Mouse (Mus musculus): ENCODE data around the gene Fktn. TPM values are rescaled to one million over a fixed set of nuclear protein-coding genes. Genes with fewer than 3 reads are reported as not detected.

The Fktn gene
- polyA plus RNA-seq, 1 experiment from 2014 or later: 7.3 TPM

GRCm38 (mm10) chr4:53710555-53711328 lies 3.1 kb upstream of the Fktn start:
- Histone ChIP-seq H3K9me3 (ENCODE audit: control insufficient read depth, low read length) (no peaks in the 10 kb centered on the region), H3K27ac (replicated peaks) (no peak overlapping the region), H3K36me3 (ENCODE audit: control insufficient read depth, insufficient read depth, low read length) (no peaks in the 10 kb centered on the region), H3K27me3 (ENCODE audit: control insufficient read depth, insufficient read depth, low read length) (no peaks in the 10 kb centered on the region), H3K4me2 (replicated peaks; ENCODE audit: low read depth) (no peak overlapping the region), H3K4me3 (ENCODE audit: low read depth, low read length) (no peak overlapping the region), H3K4me1 (replicated peaks; ENCODE audit: control insufficient read depth, insufficient read depth) (0 out of 2 replicates have a peak, but pooled peaks cover 2% of the 10 kb centered on the region), H3K9ac (ENCODE audit: low read length) (no peak overlapping the region)
- TF ChIP-seq EP300 (optimal IDR thresholded peaks at IDR 0.05) (no peak), CTCF (IDR thresholded peaks at IDR 0.05; ENCODE audit: low read depth) (no peak)
- ATAC-seq (ENCODE audit: low FRiP score, low TSS enrichment) (no peak), DNase-seq (ENCODE audit: low spot score) (no peak)
- WGBS: 86% methylated on average over 6 of the region's 6 CpGs

GRCm38 (mm10) chr4:53714051-53714814 lies 435 bp downstream of the Fktn start:
- no peak for TF ChIP-seq EP300 (optimal IDR thresholded peaks at IDR 0.05)
- TF ChIP-seq CTCF (IDR thresholded peaks at IDR 0.05; ENCODE audit: low read depth): no peak
- WGBS: 4% methylated on average over 58 of the region's 58 CpGs
- H3K4me1 ChIP-seq (replicated peaks; ENCODE audit: control insufficient read depth, insufficient read depth): 0 out of 2 replicates have a peak, but pooled peaks cover 2% of the 10 kb centered on the region

GRCm38 (mm10) chr4:53715977-53716376 lies 2.2 kb downstream of the Fktn start:
- H3K4me2 ChIP-seq (replicated peaks; ENCODE audit: low read depth): no peak overlapping the region
- no peaks in the 10 kb centered on the region for H3K9me3 ChIP-seq (ENCODE audit: control insufficient read depth, low read length)
- DNase-seq (ENCODE audit: low spot score) (peak; percentile 15), ATAC-seq (ENCODE audit: low FRiP score, low TSS enrichment) (no peak)
- 0 out of 2 replicates have a peak, but pooled peaks cover 2% of the 10 kb centered on the region for H3K4me1 ChIP-seq (replicated peaks; ENCODE audit: control insufficient read depth, insufficient read depth)
- H3K27ac ChIP-seq (replicated peaks): no peak overlapping the region
- no peaks in the 10 kb centered on the region for H3K36me3 ChIP-seq (ENCODE audit: control insufficient read depth, insufficient read depth, low read length)
- no peak overlapping the region for H3K9ac ChIP-seq (ENCODE audit: low read length)
- H3K27me3 ChIP-seq (ENCODE audit: control insufficient read depth, insufficient read depth, low read length): no peaks in the 10 kb centered on the region
- TF ChIP-seq CTCF (IDR thresholded peaks at IDR 0.05; ENCODE audit: low read depth) (peak; percentile 61), EP300 (optimal IDR thresholded peaks at IDR 0.05) (no peak)
- no peak overlapping the region for H3K4me3 ChIP-seq (ENCODE audit: low read depth, low read length)

More at GRCm38 (mm10) chr4:53714051-53714814, 435 bp downstream of the Fktn start:
- DNase-seq (ENCODE audit: low spot score): peak; percentile 93
- peak overlapping the region; percentile 65 for H3K27ac ChIP-seq (replicated peaks)
- H3K36me3 ChIP-seq (ENCODE audit: control insufficient read depth, insufficient read depth, low read length): no peaks in the 10 kb centered on the region
- H3K9me3 ChIP-seq (ENCODE audit: control insufficient read depth, low read length): no peaks in the 10 kb centered on the region
- H3K9ac ChIP-seq (ENCODE audit: low read length): peak overlapping the region; percentile 76
- peak; percentile 95 for ATAC-seq (ENCODE audit: low FRiP score, low TSS enrichment)
- H3K27me3 ChIP-seq (ENCODE audit: control insufficient read depth, insufficient read depth, low read length): no peaks in the 10 kb centered on the region
- H3K4me3 ChIP-seq (ENCODE audit: low read depth, low read length): peak overlapping the region; percentile 69
- H3K4me2 ChIP-seq (replicated peaks; ENCODE audit: low read depth): peak overlapping the region; percentile 98

- TF ChIP-seq EP300 (optimal IDR thresholded peaks at IDR 0.05) (no peak), CTCF (IDR thresholded peaks at IDR 0.05; ENCODE audit: low read depth) (no peak)
- H3K27me3 ChIP-seq (ENCODE audit: control insufficient read depth, insufficient read depth, low read length): no peaks in the 10 kb centered on the region
- no peak overlapping the region for H3K27ac ChIP-seq (replicated peaks)
- no peak overlapping the region for H3K4me3 ChIP-seq (ENCODE audit: low read depth, low read length)
- H3K4me2 ChIP-seq (replicated peaks; ENCODE audit: low read depth): no peak overlapping the region
- no peak for ATAC-seq (ENCODE audit: low FRiP score, low TSS enrichment)
- DNase-seq (ENCODE audit: low spot score): no peak
- H3K9ac ChIP-seq (ENCODE audit: low read length): no peak overlapping the region
- 0 out of 2 replicates have a peak, but pooled peaks cover 2% of the 10 kb centered on the region for H3K4me1 ChIP-seq (replicated peaks; ENCODE audit: control insufficient read depth, insufficient read depth)
- H3K36me3 ChIP-seq (ENCODE audit: control insufficient read depth, insufficient read depth, low read length): no peaks in the 10 kb centered on the region
- WGBS: 50% methylated on average over 4 of the region's 4 CpGs
- no peaks in the 10 kb centered on the region for H3K9me3 ChIP-seq (ENCODE audit: control insufficient read depth, low read length)
These were observed 3.7 kb downstream of the Fktn start for GRCm38 (mm10) chr4:53717546-53717945.

- ATAC-seq (ENCODE audit: low FRiP score, low TSS enrichment) (no peak), DNase-seq (ENCODE audit: low spot score) (no peak)
- no peaks in the 10 kb centered on the region for H3K27me3 ChIP-seq (ENCODE audit: control insufficient read depth, insufficient read depth, low read length)
- no peak overlapping the region for H3K4me3 ChIP-seq (ENCODE audit: low read depth, low read length)
- H3K27ac ChIP-seq (replicated peaks): no peak overlapping the region
- TF ChIP-seq EP300 (optimal IDR thresholded peaks at IDR 0.05) (no peak), CTCF (IDR thresholded peaks at IDR 0.05; ENCODE audit: low read depth) (no peak)
- 69% methylated on average over 5 of the region's 5 CpGs for WGBS
- H3K9me3 ChIP-seq (ENCODE audit: control insufficient read depth, low read length): no peaks in the 10 kb centered on the region
- no peaks in the 10 kb centered on the region for H3K36me3 ChIP-seq (ENCODE audit: control insufficient read depth, insufficient read depth, low read length)
- no peak overlapping the region for H3K4me2 ChIP-seq (replicated peaks; ENCODE audit: low read depth)
- no peak overlapping the region for H3K9ac ChIP-seq (ENCODE audit: low read length)
- H3K4me1 ChIP-seq (replicated peaks; ENCODE audit: control insufficient read depth, insufficient read depth): 0 out of 2 replicates have a peak, but pooled peaks cover 2% of the 10 kb centered on the region
These were observed 4.5 kb downstream of the Fktn start for GRCm38 (mm10) chr4:53718261-53718660.
